Mouse (Mus musculus) embryonic fibroblast, embryonic 13.5 days (primary cell): ENCODE data around the gene Clrn1. TPM values are rescaled to one million over a fixed set of nuclear protein-coding genes. Genes with fewer than 3 reads are reported as not detected.

Source experiments
- H3K27ac ChIP-seq: 2 replicates; pipeline ENCODE4 v1.5.1; 2012; ENCODE audit warnings: low read length, control low read depth, inconsistent platforms; ENCODE audit not compliant: insufficient read depth
- H3K4me1 ChIP-seq: 2 replicates; pipeline ENCODE4 v1.6.1; 2011; ENCODE audit warnings: low read length; ENCODE audit not compliant: control insufficient read depth, insufficient read depth
- H3K4me3 ChIP-seq: 2 replicates; pipeline ENCODE4 v1.5.1; 2011; ENCODE audit warnings: mild to moderate bottlenecking, control low read depth, low read length; ENCODE audit not compliant: insufficient read depth
- CTCF ChIP-seq: IDR thresholded peaks from 2 replicates; pipeline ENCODE4 v1.5.1; 2011; ENCODE audit warnings: mild to moderate bottlenecking, control low read depth, low read length, moderate library complexity, borderline replicate concordance; ENCODE audit not compliant: insufficient read depth
- POLR2A ChIP-seq: IDR thresholded peaks from 2 replicates; pipeline ENCODE4 v1.6.1; 2011; ENCODE audit warnings: low read depth, mild to moderate bottlenecking, control low read depth, low read length, moderate library complexity
- polyA plus RNA-seq: library from polyadenylated mRNA; stranded (reverse); fragments of >200 nt; gene quantifications from 2 replicates; pipeline ENCODE4 v1.2.4, GENCODE M21; 2011; ENCODE audit warnings: low read depth; ENCODE audit not compliant: missing spikeins, insufficient read length

Gene Clrn1
- not detected in 2 replicates for polyA plus RNA-seq

DNA sequence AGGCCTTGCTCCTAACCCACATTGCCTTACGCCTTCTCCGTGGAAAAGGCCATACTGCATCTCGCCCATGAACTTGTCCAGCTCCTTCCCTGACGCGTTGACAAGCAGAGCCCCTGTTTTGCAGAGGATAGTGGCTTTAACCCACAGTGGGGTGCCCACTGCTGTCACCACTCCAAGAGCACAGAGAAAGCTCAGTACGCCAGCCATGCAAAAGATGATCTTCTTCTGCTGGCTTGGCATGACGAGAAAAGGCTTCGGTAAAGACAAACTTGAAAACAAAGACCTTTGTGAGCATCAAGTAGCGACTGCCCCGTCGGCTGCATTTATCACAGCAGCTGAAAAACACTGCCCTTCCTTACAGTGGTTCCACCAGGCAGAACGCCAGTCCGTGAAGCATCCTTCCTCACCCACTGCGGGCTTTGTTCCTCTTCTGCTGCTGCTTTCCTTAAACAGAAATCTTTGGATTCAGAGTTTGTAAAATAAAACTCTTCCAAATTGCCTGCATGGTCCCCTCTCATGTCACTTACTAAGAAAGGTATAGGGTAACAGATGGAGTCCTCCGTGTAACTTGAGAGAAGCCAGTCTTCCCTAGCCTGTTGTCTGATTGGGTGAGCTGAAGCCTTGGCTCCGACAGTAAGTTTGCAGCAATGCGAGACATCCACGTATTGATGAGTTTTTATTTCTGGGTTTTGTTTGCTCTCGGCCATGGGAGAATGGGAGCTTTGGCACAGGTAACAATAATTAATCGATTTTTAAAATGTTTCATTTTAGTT is at the start of gene Clrn1:
Gene Clrn1 (minus strand): TSS at position 540 of the 773 bp plus-strand sequence.
- no peak for TF ChIP-seq POLR2A
- TF ChIP-seq CTCF = no peak
- H3K27ac ChIP-seq = no peak within 1 kb of the TSS
- H3K4me1 ChIP-seq = peaks cover 8% of the 10 kb centered on the region
- no peak within 1 kb of the TSS for H3K4me3 ChIP-seq

DNA sequence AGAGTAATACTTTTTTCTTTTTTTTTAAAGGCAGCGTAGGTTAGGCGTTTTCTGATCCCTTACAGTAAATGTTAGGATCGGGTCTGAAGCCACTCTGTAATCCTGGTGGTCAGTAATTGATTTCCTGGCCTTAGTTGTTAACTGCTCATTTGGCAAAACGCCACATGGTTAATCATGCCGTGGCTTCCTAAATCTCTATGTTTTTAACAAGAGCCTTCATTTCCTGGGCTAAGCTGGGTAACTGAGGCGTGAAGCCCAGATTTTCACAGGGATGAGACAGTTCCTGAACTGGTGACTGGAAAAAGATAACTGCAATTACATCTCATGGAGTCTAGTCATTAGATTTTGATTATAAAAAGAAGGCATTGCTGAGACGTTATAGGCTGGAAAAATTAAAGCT is 38.9 kb upstream of the Clrn1 start:
- TF ChIP-seq CTCF = no peak
- TF ChIP-seq POLR2A = no peak
- H3K4me1 ChIP-seq = no peaks in the 10 kb centered on the region
- H3K27ac ChIP-seq = no peak overlapping the region
- no peak overlapping the region for H3K4me3 ChIP-seq

DNA sequence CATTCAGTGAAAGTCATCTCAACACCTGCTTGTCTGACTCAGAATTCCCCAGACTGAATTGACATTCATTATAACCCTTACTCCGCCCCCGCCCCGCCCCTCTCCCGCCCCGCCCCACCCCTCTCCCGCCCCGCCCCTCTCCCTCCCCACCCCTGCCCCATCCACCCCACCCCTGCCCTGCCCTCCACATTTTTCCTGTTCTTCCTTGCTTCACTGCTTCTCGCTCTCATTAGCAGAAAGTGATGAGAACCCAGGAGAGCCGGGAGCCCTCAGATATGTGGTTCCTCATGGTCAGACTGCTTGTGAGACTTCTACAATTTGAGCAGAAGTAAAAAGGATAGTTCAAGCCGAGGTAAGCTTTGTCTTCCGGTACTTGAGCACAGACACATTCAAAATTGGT is 38.0 kb upstream of the Clrn1 start:
- Histone ChIP-seq H3K4me1 (no peaks in the 10 kb centered on the region), H3K27ac (no peak overlapping the region), H3K4me3 (no peak overlapping the region)
- TF ChIP-seq POLR2A (no peak), CTCF (no peak)

DNA sequence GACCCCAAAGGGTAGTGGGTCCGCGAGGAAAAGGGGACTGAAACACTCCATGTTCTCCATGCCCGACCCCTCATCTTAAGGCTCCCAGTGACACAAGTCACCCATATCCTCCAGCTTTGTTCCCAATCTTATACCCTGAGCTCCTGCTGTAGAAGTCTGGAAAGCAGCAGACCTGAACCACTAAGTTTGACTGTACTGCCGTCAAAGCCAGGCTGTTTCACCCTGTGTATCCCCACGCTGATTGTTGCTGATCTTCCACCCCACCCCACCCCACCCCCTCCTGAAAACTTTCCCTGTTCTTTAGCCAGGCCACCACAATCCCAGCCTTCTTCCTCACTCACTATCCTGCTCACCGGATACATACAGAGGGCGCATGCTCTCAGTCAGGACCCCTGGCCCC is 37.5 kb upstream of the Clrn1 start:
- no peak overlapping the region for H3K4me3 ChIP-seq
- H3K4me1 ChIP-seq = no peaks in the 10 kb centered on the region
- no peak for TF ChIP-seq POLR2A
- TF ChIP-seq CTCF = no peak
- no peak overlapping the region for H3K27ac ChIP-seq

DNA sequence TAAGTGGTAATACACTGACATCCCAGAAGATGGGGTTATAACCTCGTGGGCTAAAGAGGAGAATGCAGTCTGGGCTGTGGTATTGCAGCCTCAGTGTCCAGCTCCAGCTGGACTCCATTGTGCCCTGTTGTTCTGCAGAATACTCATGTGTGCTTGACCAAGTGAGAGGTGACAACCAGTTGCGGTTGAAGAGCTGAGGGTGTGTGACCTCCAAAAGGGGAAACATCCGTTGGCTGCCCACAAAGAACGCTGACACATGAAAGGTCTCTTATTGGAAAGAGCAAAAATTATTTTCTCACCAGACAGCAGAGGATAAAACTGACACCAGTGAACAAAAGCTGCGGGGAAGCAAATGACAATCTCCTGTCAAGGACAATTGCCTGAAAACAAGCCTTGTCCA is 36.2 kb upstream of the Clrn1 start:
- Histone ChIP-seq H3K4me1 (no peaks in the 10 kb centered on the region), H3K27ac (no peak overlapping the region), H3K4me3 (no peak overlapping the region)
- no peak for TF ChIP-seq CTCF
- TF ChIP-seq POLR2A = no peak

DNA sequence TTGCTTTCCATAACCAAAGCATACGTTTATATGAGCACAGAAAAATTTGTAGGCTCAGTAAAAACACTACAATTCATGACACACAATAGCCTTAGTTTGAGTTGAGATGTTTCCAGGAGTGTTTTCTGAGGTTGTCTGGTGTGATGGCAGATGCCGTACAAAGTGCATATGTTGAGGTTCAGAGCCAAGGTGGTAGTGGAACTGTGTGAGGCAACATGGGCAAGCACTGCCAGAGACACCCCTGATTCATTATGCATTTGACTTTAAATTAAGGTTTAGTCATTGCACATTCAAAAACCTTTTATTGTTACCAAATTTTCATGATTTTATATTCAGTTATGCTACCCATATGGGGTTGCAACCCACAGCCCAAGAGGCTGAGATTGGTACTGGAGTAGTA is 19.5 kb upstream of the Clrn1 start:
- Histone ChIP-seq H3K4me1 (no peaks in the 10 kb centered on the region), H3K4me3 (no peak overlapping the region), H3K27ac (no peak overlapping the region)
- TF ChIP-seq POLR2A (no peak), CTCF (no peak)

DNA sequence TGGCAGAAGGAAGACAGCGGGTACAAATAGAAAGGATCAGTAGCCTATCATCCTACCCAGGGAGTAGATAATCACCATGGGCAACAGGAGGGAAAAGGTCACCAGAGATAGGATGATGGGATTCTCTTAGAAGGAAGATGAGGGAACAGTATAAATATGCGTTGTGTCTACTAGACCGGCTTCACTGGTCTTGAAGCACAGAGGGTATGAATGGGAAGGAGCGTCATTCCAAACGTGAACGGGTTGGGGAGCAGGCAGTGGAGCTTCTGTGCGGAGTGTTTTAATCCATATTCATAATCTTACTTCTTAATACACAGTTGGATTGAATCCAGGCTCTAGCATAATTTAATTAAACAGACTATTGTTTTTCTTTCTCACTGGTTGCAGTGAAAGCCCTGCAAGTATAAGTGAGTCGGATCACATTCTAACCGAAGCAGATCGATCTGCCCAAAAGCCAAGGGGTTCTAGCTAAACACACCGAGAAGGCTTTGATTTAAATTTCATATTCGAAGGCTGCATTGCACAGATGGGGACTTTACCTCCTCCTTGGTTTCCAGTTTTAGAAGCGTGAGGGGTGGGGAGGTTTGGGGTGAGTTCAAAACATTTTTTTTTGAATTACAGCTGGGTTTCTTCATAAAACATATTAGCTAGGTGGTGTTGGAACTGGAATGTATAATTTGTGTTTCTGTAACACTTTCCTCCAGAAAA is 17.1 kb upstream of the Clrn1 start:
- H3K27ac ChIP-seq = no peak overlapping the region
- no peak for TF ChIP-seq POLR2A
- no peak for TF ChIP-seq CTCF
- H3K4me1 ChIP-seq = no peaks in the 10 kb centered on the region
- no peak overlapping the region for H3K4me3 ChIP-seq

DNA sequence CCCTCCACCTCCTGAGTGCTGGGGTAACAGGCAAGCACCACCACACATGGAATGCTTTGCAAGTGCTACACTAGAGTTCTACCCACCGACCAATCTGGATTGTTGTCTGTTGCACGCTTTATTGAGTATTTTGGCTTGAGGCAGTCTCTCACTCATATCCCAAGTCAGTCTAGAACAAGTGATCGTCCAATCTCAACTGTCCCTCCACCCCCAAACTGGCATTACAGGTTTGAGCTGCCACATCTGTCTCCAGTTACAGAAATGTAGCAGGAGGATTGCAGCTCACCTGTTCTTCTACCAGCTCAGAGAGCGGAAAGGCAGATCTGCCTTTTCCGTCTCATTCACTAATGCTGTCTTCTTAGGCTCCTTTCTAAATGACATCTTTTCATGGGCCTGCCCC is 10.0 kb upstream of the Clrn1 start:
- Histone ChIP-seq H3K4me3 (no peak overlapping the region), H3K27ac (no peak overlapping the region), H3K4me1 (no peaks in the 10 kb centered on the region)
- TF ChIP-seq CTCF (no peak), POLR2A (no peak)

DNA sequence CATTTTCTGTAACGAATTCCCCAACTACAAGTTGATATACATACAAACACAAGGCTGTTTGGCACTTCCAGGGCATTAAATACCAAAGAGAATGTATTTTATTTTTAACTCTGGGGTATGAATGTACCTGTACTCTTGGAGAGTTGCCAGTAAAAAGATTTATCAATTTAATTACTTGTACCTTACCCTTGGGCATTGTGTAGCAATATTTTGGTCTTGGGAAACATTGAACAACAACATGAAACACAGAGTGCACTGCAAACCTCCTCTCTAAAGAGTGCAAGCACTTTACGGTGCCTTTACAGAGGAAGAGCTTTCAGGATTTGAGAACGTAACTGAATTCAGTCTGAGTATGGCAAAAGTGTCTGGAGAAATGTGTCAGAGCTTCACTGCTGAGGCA is 9.4 kb upstream of the Clrn1 start:
- no peaks in the 10 kb centered on the region for H3K4me1 ChIP-seq
- no peak for TF ChIP-seq POLR2A
- no peak overlapping the region for H3K4me3 ChIP-seq
- H3K27ac ChIP-seq = no peak overlapping the region

DNA sequence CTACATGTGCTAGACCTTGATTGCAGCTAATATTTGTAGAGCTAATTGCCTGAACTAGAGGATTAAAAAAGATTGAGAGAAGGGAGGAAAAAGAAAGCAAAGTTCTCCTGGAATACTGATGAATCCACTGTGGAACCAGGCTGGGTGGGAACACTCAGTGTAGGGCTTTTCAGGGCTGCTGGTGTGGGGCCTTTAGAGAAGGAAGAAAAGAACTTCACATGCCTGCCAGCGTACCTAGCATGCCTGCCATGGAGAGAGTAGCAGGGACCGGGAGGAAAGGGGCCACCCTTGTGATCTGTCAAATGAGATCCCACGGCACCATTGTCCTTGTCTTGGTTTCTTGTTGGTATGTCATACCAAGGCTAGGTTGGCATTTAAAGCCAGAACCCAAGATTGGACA is 4.5 kb upstream of the Clrn1 start:
- no peak overlapping the region for H3K27ac ChIP-seq
- no peak overlapping the region for H3K4me3 ChIP-seq
- H3K4me1 ChIP-seq = no peaks in the 10 kb centered on the region
- TF ChIP-seq POLR2A (no peak), CTCF (no peak)
